Mouse (Mus musculus): ENCODE measurements at regions not wholly inside any gene's neighbourhood (a gene's known extent, or its start where the extent isn't known, plus 50 kb on each side); places are given as distances from the start of the nearest gene placed in this dataset.

GRCm38 (mm10) chr4:87651275-87651674 lies 381.9 kb downstream of the Mllt3 start:
- H3K36me3 ChIP-seq (ENCODE audit: control insufficient read depth, insufficient read depth, low read length), result no peaks in the 10 kb centered on the region
- H3K27me3 ChIP-seq (ENCODE audit: control insufficient read depth, insufficient read depth, low read length), result no peaks in the 10 kb centered on the region
- peaks cover 5% of the 10 kb centered on the region; the same call in 1 of the 2 replicates for H3K4me1 ChIP-seq (ENCODE audit: control insufficient read depth, insufficient read depth, low read length)
- H3K4me3 ChIP-seq (ENCODE audit: control insufficient read depth, low read depth, low read length), result no peak overlapping the region
- TF ChIP-seq POLR2A (IDR thresholded peaks at IDR 0.05; ENCODE audit: control insufficient read depth, low read depth, low read length) (no peak), CTCF (IDR thresholded peaks at IDR 0.05; ENCODE audit: control insufficient read depth, insufficient read depth, insufficient replicate concordance, low read depth, low read length) (no peak)
- H3K27ac ChIP-seq (ENCODE audit: control insufficient read depth, insufficient read depth, low read depth, low read length), result no peak overlapping the region

DNA sequence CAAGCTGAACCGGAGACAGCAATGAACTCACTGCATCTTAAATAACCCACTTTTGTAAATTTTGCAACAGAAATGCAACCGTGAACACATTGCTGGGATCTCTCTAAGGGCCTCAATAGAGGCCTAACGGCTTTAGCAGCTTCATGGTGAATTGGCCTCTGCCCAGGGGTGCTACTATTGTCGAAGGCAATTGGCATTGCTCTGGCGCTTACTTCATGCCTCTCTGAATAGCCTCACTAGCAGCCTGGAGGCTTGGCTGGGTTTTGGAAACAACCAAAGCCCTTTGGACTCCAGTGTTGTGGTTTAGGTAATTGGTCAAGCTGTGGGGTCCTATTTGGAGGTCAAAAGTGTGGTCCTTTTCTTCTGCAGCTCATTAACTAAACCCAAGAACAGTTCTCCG lies 382.3 kb downstream of the Mllt3 start:
- H3K4me3 ChIP-seq (ENCODE audit: control insufficient read depth, low read depth, low read length), result no peak overlapping the region
- no peaks in the 10 kb centered on the region for H3K36me3 ChIP-seq (ENCODE audit: control insufficient read depth, insufficient read depth, low read length)
- no peaks in the 10 kb centered on the region for H3K27me3 ChIP-seq (ENCODE audit: control insufficient read depth, insufficient read depth, low read length)
- H3K27ac ChIP-seq (ENCODE audit: control insufficient read depth, insufficient read depth, low read depth, low read length), result no peak overlapping the region
- no peak for TF ChIP-seq POLR2A (IDR thresholded peaks at IDR 0.05; ENCODE audit: control insufficient read depth, low read depth, low read length)
- no peak for TF ChIP-seq CTCF (IDR thresholded peaks at IDR 0.05; ENCODE audit: control insufficient read depth, insufficient read depth, insufficient replicate concordance, low read depth, low read length)
- peaks cover 5% of the 10 kb centered on the region; the same call in 1 of the 2 replicates for H3K4me1 ChIP-seq (ENCODE audit: control insufficient read depth, insufficient read depth, low read length)

DNA sequence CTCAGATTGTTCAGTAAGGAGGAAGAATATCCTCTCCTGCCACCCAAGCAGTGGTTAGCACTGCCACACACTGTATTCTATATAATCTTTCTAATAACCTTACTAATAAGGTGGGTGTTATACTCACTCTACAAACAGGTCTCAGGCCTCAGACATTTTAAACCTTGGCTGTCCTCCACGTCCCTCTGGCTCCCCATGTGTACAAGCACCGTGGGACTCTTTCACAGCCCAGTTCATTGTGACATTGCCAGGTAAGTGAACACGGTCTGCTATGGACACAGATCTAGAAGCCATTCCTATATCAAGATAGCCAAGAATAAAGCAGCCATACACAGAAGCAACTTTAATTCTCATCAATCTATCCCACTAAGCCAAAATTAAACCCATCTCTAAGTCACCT lies 382.8 kb downstream of the Mllt3 start:
- TF ChIP-seq CTCF (IDR thresholded peaks at IDR 0.05; ENCODE audit: control insufficient read depth, insufficient read depth, insufficient replicate concordance, low read depth, low read length), result no peak
- no peak for TF ChIP-seq POLR2A (IDR thresholded peaks at IDR 0.05; ENCODE audit: control insufficient read depth, low read depth, low read length)
- peaks cover 5% of the 10 kb centered on the region; the same call in 1 of the 2 replicates for H3K4me1 ChIP-seq (ENCODE audit: control insufficient read depth, insufficient read depth, low read length)

DNA sequence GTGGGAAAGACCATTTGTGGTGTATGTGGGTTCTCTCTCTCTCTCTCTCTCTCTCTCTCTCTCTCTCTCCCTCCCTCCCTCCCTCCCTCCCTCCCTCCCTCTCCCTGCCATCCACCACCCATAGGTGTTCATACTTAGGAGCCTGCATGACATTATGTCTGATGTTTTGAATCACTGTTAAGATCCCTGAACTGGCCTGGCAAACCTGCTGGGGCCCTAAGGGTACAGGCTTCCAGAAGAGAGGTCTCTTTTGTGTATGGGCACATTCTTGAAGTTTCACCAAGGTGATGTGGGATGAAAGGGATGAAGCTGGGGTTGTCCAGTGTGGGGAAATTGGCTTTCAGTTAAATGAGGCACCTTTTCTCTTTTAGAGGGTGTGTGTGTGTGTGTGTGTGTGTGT lies 384.2 kb downstream of the Mllt3 start:
- H3K36me3 ChIP-seq (ENCODE audit: control insufficient read depth, insufficient read depth, low read length), result no peaks in the 10 kb centered on the region
- H3K4me1 ChIP-seq (ENCODE audit: control insufficient read depth, insufficient read depth, low read length), result peaks cover 5% of the 10 kb centered on the region; the same call in 1 of the 2 replicates
- TF ChIP-seq POLR2A (IDR thresholded peaks at IDR 0.05; ENCODE audit: control insufficient read depth, low read depth, low read length), result no peak
- TF ChIP-seq CTCF (IDR thresholded peaks at IDR 0.05; ENCODE audit: control insufficient read depth, insufficient read depth, insufficient replicate concordance, low read depth, low read length), result no peak
- H3K27me3 ChIP-seq (ENCODE audit: control insufficient read depth, insufficient read depth, low read length), result no peaks in the 10 kb centered on the region
- no peak overlapping the region for H3K4me3 ChIP-seq (ENCODE audit: control insufficient read depth, low read depth, low read length)
- no peak overlapping the region for H3K27ac ChIP-seq (ENCODE audit: control insufficient read depth, insufficient read depth, low read depth, low read length)

More for the DNA sequence above, 382.8 kb downstream of the Mllt3 start:
- H3K27me3 ChIP-seq (ENCODE audit: control insufficient read depth, insufficient read depth, low read length), result no peaks in the 10 kb centered on the region
- no peaks in the 10 kb centered on the region for H3K36me3 ChIP-seq (ENCODE audit: control insufficient read depth, insufficient read depth, low read length)
- H3K4me3 ChIP-seq (ENCODE audit: control insufficient read depth, low read depth, low read length), result no peak overlapping the region
- H3K27ac ChIP-seq (ENCODE audit: control insufficient read depth, insufficient read depth, low read depth, low read length), result no peak overlapping the region

- no peak for TF ChIP-seq POLR2A (IDR thresholded peaks at IDR 0.05; ENCODE audit: control insufficient read depth, low read depth, low read length)
- no peak for TF ChIP-seq CTCF (IDR thresholded peaks at IDR 0.05; ENCODE audit: control insufficient read depth, insufficient read depth, insufficient replicate concordance, low read depth, low read length)
- Histone ChIP-seq H3K27me3 (ENCODE audit: control insufficient read depth, insufficient read depth, low read length) (no peaks in the 10 kb centered on the region), H3K27ac (ENCODE audit: control insufficient read depth, insufficient read depth, low read depth, low read length) (no peak overlapping the region), H3K4me3 (ENCODE audit: control insufficient read depth, low read depth, low read length) (peak overlapping the region; percentile 5; the same call in 1 of the 2 replicates), H3K36me3 (ENCODE audit: control insufficient read depth, insufficient read depth, low read length) (no peaks in the 10 kb centered on the region), H3K4me1 (ENCODE audit: control insufficient read depth, insufficient read depth, low read length) (peaks cover 5% of the 10 kb centered on the region; the same call in 1 of the 2 replicates)
Measured at GRCm38 (mm10) chr4:87647932-87648911, 384.9 kb downstream of the Mllt3 start.

GRCm38 (mm10) chr4:87642002-87642401 lies 391.2 kb downstream of the Mllt3 start:
- no peak for TF ChIP-seq CTCF (IDR thresholded peaks at IDR 0.05; ENCODE audit: control insufficient read depth, insufficient read depth, insufficient replicate concordance, low read depth, low read length)
- TF ChIP-seq POLR2A (IDR thresholded peaks at IDR 0.05; ENCODE audit: control insufficient read depth, low read depth, low read length), result no peak
- Histone ChIP-seq H3K4me1 (ENCODE audit: control insufficient read depth, insufficient read depth, low read length) (no peaks in the 10 kb centered on the region), H3K27ac (ENCODE audit: control insufficient read depth, insufficient read depth, low read depth, low read length) (no peak overlapping the region), H3K36me3 (ENCODE audit: control insufficient read depth, insufficient read depth, low read length) (no peaks in the 10 kb centered on the region), H3K27me3 (ENCODE audit: control insufficient read depth, insufficient read depth, low read length) (no peaks in the 10 kb centered on the region), H3K4me3 (ENCODE audit: control insufficient read depth, low read depth, low read length) (no peak overlapping the region)

DNA sequence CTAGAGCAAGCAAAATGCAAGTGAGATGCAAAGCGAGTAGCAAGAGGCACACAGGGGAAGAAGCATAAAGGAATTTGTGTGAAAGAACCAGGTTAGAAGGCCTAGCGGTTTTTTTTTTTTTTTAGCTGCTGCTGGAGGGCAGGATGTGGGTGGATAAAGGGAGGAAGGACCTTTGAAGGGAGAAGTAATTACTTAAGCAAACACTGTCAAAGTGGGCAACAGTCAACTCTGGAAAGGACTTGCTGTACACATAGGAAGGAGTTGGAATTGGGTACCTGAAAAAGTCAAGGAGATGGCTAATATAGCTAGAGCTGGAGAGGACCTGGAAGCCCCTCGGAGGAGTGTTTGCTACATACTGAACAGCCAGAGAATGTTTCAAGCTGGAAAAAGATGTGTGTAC lies 391.6 kb downstream of the Mllt3 start:
- TF ChIP-seq CTCF (IDR thresholded peaks at IDR 0.05; ENCODE audit: control insufficient read depth, insufficient read depth, insufficient replicate concordance, low read depth, low read length) (no peak), POLR2A (IDR thresholded peaks at IDR 0.05; ENCODE audit: control insufficient read depth, low read depth, low read length) (no peak)
- no peaks in the 10 kb centered on the region for H3K36me3 ChIP-seq (ENCODE audit: control insufficient read depth, insufficient read depth, low read length)
- H3K4me3 ChIP-seq (ENCODE audit: control insufficient read depth, low read depth, low read length), result no peak overlapping the region
- no peak overlapping the region for H3K27ac ChIP-seq (ENCODE audit: control insufficient read depth, insufficient read depth, low read depth, low read length)
- no peaks in the 10 kb centered on the region for H3K4me1 ChIP-seq (ENCODE audit: control insufficient read depth, insufficient read depth, low read length)
- no peaks in the 10 kb centered on the region for H3K27me3 ChIP-seq (ENCODE audit: control insufficient read depth, insufficient read depth, low read length)
